Mouse (Mus musculus) small intestine, adult 2 months (tissue): ENCODE data around the gene Ap2a1.

Source experiments
- CTCF ChIP-seq: fragments of 200-500 bp; IDR thresholded peaks from 2 replicates; pipeline ENCODE4 v1.5.1; 2012; ENCODE audit warnings: low read depth, mild to moderate bottlenecking, control low read depth, inconsistent platforms, low read length, moderate library complexity, mixed read lengths; ENCODE audit not compliant: insufficient replicate concordance, insufficient read length; ENCODE audit errors: extremely low read depth
- POLR2A ChIP-seq: fragments of 200-500 bp; IDR thresholded peaks from 2 replicates; pipeline ENCODE4 v1.6.1; 2012; ENCODE audit warnings: low read depth, mild to moderate bottlenecking, control low read depth, inconsistent platforms, low read length, moderate library complexity

GRCm38 (mm10) chr7:44951960-44952359 lies 22.7 kb upstream of the Ap2a1 start:
- no peak for TF ChIP-seq CTCF
- no peak for TF ChIP-seq POLR2A
